Comparison of ENCODE assay signal across 8 mouse cellular contexts in genomic region chr9:86571540-86572135, GRCm38 (mm10). TPM values are rescaled to one million over a fixed set of nuclear protein-coding genes. Genes with fewer than 3 reads are reported as not detected.
DNase-seq lines count a peak whose midpoint lies in the region; ATAC-seq and TF ChIP-seq lines count a peak whose summit lies in the region.

Pgm3 (minus strand) TSS chr9:86571842.
Rwdd2a (plus strand) TSS chr9:86571991.

- peak within 1 kb of the TSS; percentile 98 for H3K4me2 ChIP-seq in embryonic facial prominence, embryonic 15.5 days (replicated peaks)
- H3K4me2 ChIP-seq in kidney, embryonic 15.5 days = peak within 1 kb of the TSS; percentile 100

- peaks cover 27% of the 10 kb centered on the region for H3K36me3 ChIP-seq in embryonic facial prominence, embryonic 15.5 days
- peaks cover 24% of the 10 kb centered on the region for H3K36me3 ChIP-seq in heart, embryonic 10.5 days
- H3K36me3 ChIP-seq in kidney, embryonic 15.5 days = peaks cover 29% of the 10 kb centered on the region

- H3K9me3 ChIP-seq in embryonic facial prominence, embryonic 15.5 days (replicated peaks) = no peaks in the 10 kb centered on the region
- H3K9me3 ChIP-seq in heart, embryonic 10.5 days = no peaks in the 10 kb centered on the region
- no peaks in the 10 kb centered on the region for H3K9me3 ChIP-seq in kidney, embryonic 15.5 days (replicated peaks)

- H3K4me3 ChIP-seq in bone marrow, adult 2 months (replicated peaks; ENCODE audit: control insufficient read depth, low read depth, low read length) = peak within 1 kb of the TSS; percentile 93
- peak within 1 kb of the TSS; percentile 71 for H3K4me3 ChIP-seq in embryonic facial prominence, embryonic 15.5 days (replicated peaks)
- H3K4me3 ChIP-seq in heart, embryonic 10.5 days = peak within 1 kb of the TSS; percentile 84
- peak within 1 kb of the TSS; percentile 75 for H3K4me3 ChIP-seq in kidney, embryonic 15.5 days (replicated peaks)

- DNase-seq in 416B (ENCODE audit: low read depth) (peak; percentile 92), liver (peak; percentile 98)
- DNase-seq in heart, embryonic 10.5 days (ENCODE audit: low spot score) = peak; percentile 97
- DNase-seq in spleen, postnatal 4 days (ENCODE audit: low spot score in 2 of 2) = peak; percentile 95 to 98

- ATAC-seq in embryonic facial prominence, embryonic 15.5 days (ENCODE audit: insufficient number of reproducible peaks, low FRiP score, low TSS enrichment, low read depth) = peak; percentile 99
- ATAC-seq in kidney, embryonic 15.5 days (replicated peaks; ENCODE audit: low FRiP score) = peak; percentile 98
- ATAC-seq in monocyte, adult 5-6 weeks (replicated peaks; ENCODE audit: insufficient number of reproducible peaks, low FRiP score, low TSS enrichment, poor library complexity, severe bottlenecking) = peak; percentile 93

- WGBS in bone marrow, adult 2 months = under 1% methylated on average over 59 of the region's 59 CpGs
- WGBS in embryonic facial prominence, embryonic 15.5 days = under 1% methylated on average over 59 of the region's 59 CpGs
- 0% methylated on average over 58 of the region's 59 CpGs for WGBS in heart, embryonic 10.5 days
- WGBS in kidney, embryonic 15.5 days = 0% methylated on average over 56 of the region's 59 CpGs

- no peaks in the 10 kb centered on the region for H3K27me3 ChIP-seq in embryonic facial prominence, embryonic 15.5 days
- H3K27me3 ChIP-seq in heart, embryonic 10.5 days (ENCODE audit: insufficient read depth, poor library complexity, severe bottlenecking) = no peaks in the 10 kb centered on the region
- no peaks in the 10 kb centered on the region for H3K27me3 ChIP-seq in kidney, embryonic 15.5 days

- H3K4me1 ChIP-seq in bone marrow, adult 2 months (ENCODE audit: control insufficient read depth, insufficient read depth, low read length) = peaks cover 1% of the 10 kb centered on the region; the same call in 1 of the 2 replicates
- peaks cover 21% of the 10 kb centered on the region for H3K4me1 ChIP-seq in embryonic facial prominence, embryonic 15.5 days
- H3K4me1 ChIP-seq in heart, embryonic 10.5 days = peaks cover 19% of the 10 kb centered on the region
- H3K4me1 ChIP-seq in kidney, embryonic 15.5 days = peaks cover 18% of the 10 kb centered on the region

- peak within 1 kb of the TSS; percentile 53 for H3K9ac ChIP-seq in embryonic facial prominence, embryonic 15.5 days
- H3K9ac ChIP-seq in kidney, embryonic 15.5 days = peak within 1 kb of the TSS; percentile 61

- peak within 1 kb of the TSS; percentile 50; the same call in 1 of the 2 replicates for H3K27ac ChIP-seq in bone marrow, adult 2 months (ENCODE audit: control insufficient read depth, insufficient read depth, low read depth, low read length, poor library complexity)
- peak within 1 kb of the TSS; percentile 83 for H3K27ac ChIP-seq in embryonic facial prominence, embryonic 15.5 days (replicated peaks)
- H3K27ac ChIP-seq in heart, embryonic 10.5 days = peak within 1 kb of the TSS; percentile 90
- peak within 1 kb of the TSS; percentile 88 for H3K27ac ChIP-seq in kidney, embryonic 15.5 days

- TF ChIP-seq CTCF in bone marrow, adult 2 months (IDR thresholded peaks at IDR 0.05; ENCODE audit: control insufficient read depth, insufficient read depth, low read length) = no peak

- TF ChIP-seq POLR2A in bone marrow, adult 2 months (IDR thresholded peaks at IDR 0.05; ENCODE audit: borderline replicate concordance, control insufficient read depth, low read depth, low read length) = peak; percentile 88

RNA-seq across cellular contexts. Expression of gene Pgm3, which starts in this region (rescaled TPM):
- 0.95 and 13.4 TPM in 2 replicates for polyA plus RNA-seq in bone marrow, adult 2 months (2011; ENCODE audit: insufficient read depth, insufficient read length, low replicate concordance, missing spikeins)
- polyA plus RNA-seq in embryonic facial prominence, embryonic 15.5 days (2015; fragmentation: Nextera tagmentation; extraction: Ambion mirVana) = 34.6 and 35.5 TPM in 2 replicates
- polyA plus RNA-seq in heart, embryonic 10.5 days (2016; fragmentation: Nextera tagmentation; extraction: Ambion mirVana) = 32.2 and 35.3 TPM in 2 replicates
- polyA plus RNA-seq in kidney, embryonic 15.5 days (2015; fragmentation: Nextera tagmentation; extraction: Ambion mirVana) = 40.0 and 40.6 TPM in 2 replicates
- total RNA-seq in monocyte, adult 5-6 weeks (2017) = 12.2 to 14.3 TPM (median 13.7 TPM) in 3 replicates

RNA-seq across cellular contexts. Expression of gene Rwdd2a, which starts in this region (rescaled TPM):
- polyA plus RNA-seq in bone marrow, adult 2 months (2011; ENCODE audit: insufficient read depth, insufficient read length, low replicate concordance, missing spikeins) = not detected in 2 replicates
- polyA plus RNA-seq in embryonic facial prominence, embryonic 15.5 days (2015; fragmentation: Nextera tagmentation; extraction: Ambion mirVana) = 3.1 and 5.0 TPM in 2 replicates
- 3.8 and 4.1 TPM in 2 replicates for polyA plus RNA-seq in heart, embryonic 10.5 days (2016; fragmentation: Nextera tagmentation; extraction: Ambion mirVana)
- 4.1 and 4.3 TPM in 2 replicates for polyA plus RNA-seq in kidney, embryonic 15.5 days (2015; fragmentation: Nextera tagmentation; extraction: Ambion mirVana)
- total RNA-seq in monocyte, adult 5-6 weeks (2017) = 3.9 to 5.5 TPM (median 4.3 TPM) in 3 replicates

Comparison
In these comparisons a context has a peak if more than half of its experiments do, and no peak if none do; other contexts are left out.
1. Peak in every context shown above with its lines: DNase-seq, ATAC-seq, H3K4me3 ChIP-seq and H3K27ac ChIP-seq.